7 mouse cellular contexts compared by ENCODE assay signal in genomic region chr19:48204892-48205761, GRCm38 (mm10). TPM values are rescaled to one million over a fixed set of nuclear protein-coding genes. Genes with fewer than 3 reads are reported as not detected.
DNase-seq lines count a peak whose midpoint lies in the region; ATAC-seq and TF ChIP-seq lines count a peak whose summit lies in the region.

No protein-coding gene starts in this region.

- H3K27ac ChIP-seq in thymus, adult 2 months (ENCODE audit: control insufficient read depth, insufficient read depth, low read length), result no peak overlapping the region
- no peak overlapping the region; the same call in 1 of the 2 replicates for H3K27ac ChIP-seq in forebrain, embryonic 16.5 days (ENCODE audit: low read length)
- H3K27ac ChIP-seq in neural tube, embryonic 15.5 days (replicated peaks), result peak overlapping the region; percentile 83

- peak; percentile 6 for DNase-seq in thymus, postnatal 4 days
- DNase-seq in thymus, adult 2 months, result no peak
- peak; percentile 58 for DNase-seq in left cerebral cortex, postnatal 25 days (ENCODE audit: low spot score in 2 of 2)
- no peak for DNase-seq in gastrocnemius, adult 8-10 months (ENCODE audit: low spot score in 2 of 2)

- no peak overlapping the region for H3K4me3 ChIP-seq in thymus, adult 2 months (ENCODE audit: control insufficient read depth, insufficient read depth, low read length)
- H3K4me3 ChIP-seq in forebrain, embryonic 16.5 days (replicated peaks; ENCODE audit: low read length), result peak overlapping the region; percentile 62
- H3K4me3 ChIP-seq in neural tube, embryonic 15.5 days (replicated peaks), result peak overlapping the region; percentile 64

- peak; percentile 62 for ATAC-seq in forebrain, embryonic 16.5 days
- peak; percentile 79 for ATAC-seq in neural tube, embryonic 15.5 days (ENCODE audit: low FRiP score)
- ATAC-seq in megakaryocyte, adult 5-6 weeks (ENCODE audit: poor library complexity, severe bottlenecking), result no peak

- H3K9ac ChIP-seq in forebrain, embryonic 16.5 days (replicated peaks; ENCODE audit: low read depth, low read length), result peak overlapping the region; percentile 69
- H3K9ac ChIP-seq in neural tube, embryonic 15.5 days (replicated peaks), result peak overlapping the region; percentile 74

- H3K27me3 ChIP-seq in thymus, adult 2 months (ENCODE audit: control insufficient read depth, insufficient read depth, low read length), result no peaks in the 10 kb centered on the region
- H3K27me3 ChIP-seq in forebrain, embryonic 16.5 days (replicated peaks; ENCODE audit: control insufficient read depth, insufficient read depth, low read length), result peaks cover 11% of the 10 kb centered on the region; the same call in 1 of the 2 replicates
- no peaks in the 10 kb centered on the region for H3K27me3 ChIP-seq in neural tube, embryonic 15.5 days (replicated peaks)

- no peak for TF ChIP-seq POLR2A in thymus, adult 2 months (IDR thresholded peaks at IDR 0.05; ENCODE audit: control insufficient read depth, extremely low read depth, insufficient read depth, low read length, poor library complexity)

- 6% methylated on average over 61 of the region's 62 CpGs for WGBS in thymus, adult 2 months
- under 1% methylated on average over 40 of the region's 62 CpGs for WGBS in forebrain, embryonic 16.5 days
- 2% methylated on average over 47 of the region's 62 CpGs for WGBS in neural tube, embryonic 15.5 days

- H3K4me2 ChIP-seq in forebrain, embryonic 16.5 days (ENCODE audit: low read length), result peak overlapping the region; percentile 96
- peak overlapping the region; percentile 97 for H3K4me2 ChIP-seq in neural tube, embryonic 15.5 days

- H3K4me1 ChIP-seq in thymus, adult 2 months (replicated peaks; ENCODE audit: control insufficient read depth, insufficient read depth, low read length), result no peaks in the 10 kb centered on the region
- peaks cover 25% of the 10 kb centered on the region for H3K4me1 ChIP-seq in forebrain, embryonic 16.5 days (replicated peaks; ENCODE audit: control insufficient read depth, insufficient read depth, low read length)
- H3K4me1 ChIP-seq in neural tube, embryonic 15.5 days, result peaks cover 40% of the 10 kb centered on the region

- no peak for TF ChIP-seq CTCF in thymus, adult 2 months (IDR thresholded peaks at IDR 0.05; ENCODE audit: borderline replicate concordance, control insufficient read depth, extremely low read depth, insufficient read depth, low read length, poor library complexity)

- H3K36me3 ChIP-seq in thymus, adult 2 months (ENCODE audit: control insufficient read depth, insufficient read depth, low read length), result no peaks in the 10 kb centered on the region
- H3K36me3 ChIP-seq in forebrain, embryonic 16.5 days (ENCODE audit: control insufficient read depth, insufficient read depth), result no peaks in the 10 kb centered on the region
- H3K36me3 ChIP-seq in neural tube, embryonic 15.5 days, result no peaks in the 10 kb centered on the region

- intact Hi-C loops in left cerebral cortex, postnatal 25 days (cut with DNase I), result loop anchor here (1.0 to 10.0 kb wide), 7 partner anchors 57 to 1057 kb away; no protein-coding TSS in a partner anchor

- H3K9me3 ChIP-seq in forebrain, embryonic 16.5 days (ENCODE audit: control insufficient read depth, low read length), result no peaks in the 10 kb centered on the region
- no peaks in the 10 kb centered on the region for H3K9me3 ChIP-seq in neural tube, embryonic 15.5 days (replicated peaks)

RNA-seq across cellular contexts. Expression of gene Sorcs3, which starts 0.7 kb away (rescaled TPM):
- 0.18 and 0.32 TPM in 2 replicates for polyA plus RNA-seq in thymus, adult 2 months (2012; rRNA removed)
- polyA plus RNA-seq in forebrain, embryonic 16.5 days (2015; fragmentation: Nextera tagmentation; extraction: Ambion mirVana), result 6.5 and 9.9 TPM in 2 replicates
- total RNA-seq in left cerebral cortex, postnatal 25 days (2021), result 10 to 100 TPM; 41.1 to 41.7 TPM
- polyA plus RNA-seq in neural tube, embryonic 15.5 days (2015; fragmentation: Nextera tagmentation; extraction: Ambion mirVana), result 13.6 and 17.4 TPM in 2 replicates
- total RNA-seq in gastrocnemius, adult 8-10 months (2022), result not detected
- total RNA-seq in megakaryocyte, adult 5-6 weeks (2015), result not detected in 2 replicates
- not detected in 2 replicates for total RNA-seq in megakaryocyte, adult 5-6 weeks (2017)

Comparison
In these comparisons a context has a peak if more than half of its experiments do, and no peak if none do; other contexts are left out.
1. DNase-seq: peak in thymus, postnatal 4 days (single experiment) and left cerebral cortex, postnatal 25 days (2 of 2); none in thymus, adult 2 months (single experiment) and gastrocnemius, adult 8-10 months (0 of 2).
2. RNA of gene Sorcs3, which starts 0.7 kb away (total RNA-seq): 41.1 to 41.7 TPM in left cerebral cortex, postnatal 25 days; not detected in gastrocnemius, adult 8-10 months and not detected in megakaryocyte, adult 5-6 weeks; every median in the first group is over 10 times any median in the second.